Mouse (Mus musculus) megakaryocyte, embryonic 14.5 days (primary cell): ENCODE data around the gene Bach2.

Experiments
- FLI1 ChIP-seq: IDR thresholded peaks from 2 replicates; pipeline ENCODE4 v1.6.1; 2012; ENCODE audit warnings: low read length, inconsistent platforms, mixed read lengths
- GATA1 ChIP-seq: IDR thresholded peaks from 3 replicates; pipeline ENCODE4 v1.6.1; 2012; ENCODE audit warnings: mixed read lengths, low read length, inconsistent platforms, borderline replicate concordance

DNA sequence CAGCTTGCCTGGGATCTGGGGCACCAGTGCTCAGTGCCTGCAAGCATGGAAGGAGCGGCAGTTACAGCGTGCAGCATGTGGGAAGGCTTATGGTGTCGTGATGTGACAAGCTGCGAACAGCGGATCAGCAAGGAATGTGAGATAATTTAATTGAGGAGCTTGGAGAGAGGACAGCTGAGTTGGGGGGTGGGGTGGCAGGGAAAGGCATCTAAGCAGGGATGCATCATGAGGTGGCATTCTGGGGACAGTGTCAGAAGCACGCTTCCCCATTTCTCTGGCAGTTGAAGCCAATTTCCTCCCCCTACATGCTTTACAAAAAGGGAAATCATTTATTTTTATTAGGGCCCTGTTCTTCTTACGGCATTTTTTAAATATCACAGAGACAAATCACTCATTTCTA, 134.5 kb downstream of the Bach2 start:
- no peak for TF ChIP-seq GATA1
- TF ChIP-seq FLI1, result no peak
